Mouse (Mus musculus): ENCODE data around the gene Wwox.

DNA sequence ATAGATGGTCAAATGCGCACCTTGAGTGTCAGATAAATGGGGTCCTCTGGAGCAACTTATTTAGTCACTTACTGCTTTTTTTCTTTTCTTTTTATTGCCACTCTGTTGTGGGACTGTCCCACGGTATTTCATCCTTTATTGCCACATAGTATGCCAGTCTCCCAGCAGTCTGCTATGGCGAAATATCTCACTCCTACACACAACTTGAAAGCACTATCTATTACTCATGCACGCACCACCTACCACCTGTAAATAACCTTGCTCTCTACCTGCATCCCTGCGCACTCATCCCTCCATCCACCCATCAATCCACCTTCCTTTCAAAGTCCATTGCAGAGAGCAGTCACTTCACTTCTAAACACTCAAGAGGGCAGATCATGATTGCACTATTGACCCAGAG lies 687.2 kb downstream of the Wwox start:
- no peak for TF ChIP-seq CTCF (IDR thresholded peaks at IDR 0.05; ENCODE audit: control insufficient read depth, insufficient read depth, low read length)
- no peak for TF ChIP-seq POLR2A (IDR thresholded peaks at IDR 0.05; ENCODE audit: borderline replicate concordance, control insufficient read depth, low read depth, low read length)
